Mouse (Mus musculus) heart, postnatal 0 days (tissue): ENCODE data around the gene Gnaq.

Source experiments
- CTCF ChIP-seq: IDR thresholded peaks from 2 replicates; pipeline ENCODE4 v1.5.1; 2016; ENCODE audit warnings: antibody characterized with exemption, control low read depth, low read depth
- EP300 ChIP-seq: IDR thresholded peaks from 2 replicates; pipeline ENCODE4 v1.6.1; 2016; ENCODE audit warnings: antibody characterized with exemption, low read depth

GRCm38 (mm10) chr19:16153851-16154250 lies 21.2 kb downstream of the Gnaq start:
- no peak for TF ChIP-seq CTCF
- no peak for TF ChIP-seq EP300
